Mouse (Mus musculus) c-Kit-positive CD71-negative TER-119-negative erythroid progenitor cells, embryonic 14.5 days (primary cell): Measurements from ENCODE around the gene Wdr49.

Experiments used
- DNase-seq: peaks from one replicate; pipeline ENCODE4 v3.0.0-alpha.2; 2013; ENCODE audit warnings: low read depth

Gene Wdr49

DNA sequence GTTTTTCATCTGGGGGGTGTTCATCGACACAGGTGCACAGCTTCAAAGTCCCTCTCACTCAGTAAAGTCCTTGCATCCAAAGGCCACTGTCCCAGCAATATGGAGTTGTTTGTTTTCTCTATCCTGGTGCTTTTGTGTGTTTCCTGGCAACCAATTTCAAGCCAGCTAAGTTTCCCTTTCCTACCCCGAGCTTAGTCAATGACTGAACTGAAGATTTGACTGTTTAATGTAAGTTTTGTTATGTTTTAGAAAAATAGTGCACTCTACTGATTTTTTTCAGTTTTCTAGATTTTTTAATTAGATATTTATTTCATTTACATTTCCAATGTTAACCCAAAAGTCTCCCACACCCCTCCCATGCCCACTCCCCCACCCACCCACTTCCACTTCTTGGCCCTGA, at the start of gene Wdr49:
Gene Wdr49 (minus strand): TSS at position 101 of the 400 bp plus-strand sequence.
- no peak for DNase-seq

DNA sequence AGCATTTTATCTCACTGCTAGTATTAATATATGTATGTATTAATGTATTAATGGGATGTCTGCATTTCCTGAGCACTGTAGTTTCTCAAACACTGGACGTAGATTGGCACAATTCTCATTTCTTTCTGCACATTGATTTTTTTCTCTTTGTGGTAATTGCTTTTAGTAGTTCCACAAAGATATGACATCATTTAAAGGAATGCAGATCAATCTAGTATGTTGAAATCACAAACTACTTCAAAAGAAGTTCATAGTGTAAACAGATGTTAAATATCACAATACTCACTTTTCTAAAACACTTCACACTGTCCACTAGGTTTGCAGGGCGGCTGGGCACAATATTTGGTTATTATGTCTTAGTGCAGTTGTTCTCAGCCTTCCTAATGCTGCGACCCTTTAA, 49.1 kb upstream of the Wdr49 start:
- no peak for DNase-seq

DNA sequence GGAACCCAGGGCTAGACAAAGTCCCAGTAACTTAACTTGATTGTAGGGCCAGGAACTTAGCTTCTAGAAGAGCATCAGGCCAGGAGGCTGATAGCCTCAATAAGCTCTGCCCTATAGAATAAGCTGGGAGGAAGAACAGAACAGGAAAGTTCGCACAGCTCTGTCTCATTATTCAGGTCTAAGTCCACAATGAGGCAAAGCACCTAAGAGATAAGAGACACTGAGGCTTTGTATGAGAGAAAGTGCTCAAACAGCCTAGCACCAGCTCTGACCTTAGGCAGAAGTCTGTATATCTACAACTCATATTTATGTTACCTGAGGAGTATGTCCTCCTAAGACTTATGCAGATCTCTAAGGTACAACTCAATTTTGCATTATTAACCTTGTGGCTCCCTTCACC, 40.6 kb upstream of the Wdr49 start:
- DNase-seq: no peak

DNA sequence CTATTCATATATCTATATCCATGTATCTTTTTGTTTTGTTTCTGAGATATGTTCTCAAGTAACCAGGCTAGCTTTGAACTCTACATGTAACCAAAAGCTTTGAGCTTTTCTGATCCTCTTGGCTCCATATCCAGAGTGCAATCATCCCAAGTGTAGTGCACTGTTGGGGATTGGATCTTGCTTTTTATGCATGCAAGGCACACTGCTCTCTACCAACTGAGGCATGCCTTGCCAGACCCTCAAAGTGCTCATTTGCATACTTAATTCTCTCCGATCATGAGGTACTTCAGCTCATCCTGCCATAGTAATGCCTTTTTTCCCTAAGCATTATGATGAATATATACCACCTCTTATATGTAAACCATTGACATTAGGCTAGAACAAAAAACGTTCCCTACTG, 39.4 kb upstream of the Wdr49 start:
- DNase-seq: no peak

DNA sequence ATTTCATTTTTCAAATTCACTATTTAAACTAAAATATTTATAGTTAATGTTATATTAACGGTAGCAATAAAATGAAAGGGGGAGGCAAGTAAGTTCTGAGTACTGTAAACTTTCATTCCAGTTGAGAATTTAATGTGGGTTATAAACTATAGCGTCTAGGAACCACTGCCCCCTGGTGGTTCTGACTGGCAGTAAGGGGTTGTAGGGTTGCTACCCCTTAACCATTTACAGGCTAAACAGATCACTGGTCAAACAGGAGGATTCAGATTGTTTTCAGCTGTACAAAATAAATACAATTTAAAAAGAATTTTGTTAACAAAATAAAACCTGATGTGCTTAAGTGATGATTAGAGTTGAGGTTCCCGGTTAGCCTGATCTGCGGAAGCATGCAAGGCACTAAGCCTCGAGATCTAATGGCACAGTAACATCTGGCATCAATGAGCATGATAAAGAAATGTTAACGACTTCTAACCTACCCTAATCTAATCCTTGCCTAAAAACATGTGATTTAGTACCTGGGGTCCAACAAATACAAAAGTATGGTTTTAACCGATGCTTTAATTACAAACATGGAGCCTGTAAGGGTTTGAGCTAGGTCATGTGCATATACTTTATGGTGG, 35.8 kb upstream of the Wdr49 start:
- peak; percentile 26 for DNase-seq

DNA sequence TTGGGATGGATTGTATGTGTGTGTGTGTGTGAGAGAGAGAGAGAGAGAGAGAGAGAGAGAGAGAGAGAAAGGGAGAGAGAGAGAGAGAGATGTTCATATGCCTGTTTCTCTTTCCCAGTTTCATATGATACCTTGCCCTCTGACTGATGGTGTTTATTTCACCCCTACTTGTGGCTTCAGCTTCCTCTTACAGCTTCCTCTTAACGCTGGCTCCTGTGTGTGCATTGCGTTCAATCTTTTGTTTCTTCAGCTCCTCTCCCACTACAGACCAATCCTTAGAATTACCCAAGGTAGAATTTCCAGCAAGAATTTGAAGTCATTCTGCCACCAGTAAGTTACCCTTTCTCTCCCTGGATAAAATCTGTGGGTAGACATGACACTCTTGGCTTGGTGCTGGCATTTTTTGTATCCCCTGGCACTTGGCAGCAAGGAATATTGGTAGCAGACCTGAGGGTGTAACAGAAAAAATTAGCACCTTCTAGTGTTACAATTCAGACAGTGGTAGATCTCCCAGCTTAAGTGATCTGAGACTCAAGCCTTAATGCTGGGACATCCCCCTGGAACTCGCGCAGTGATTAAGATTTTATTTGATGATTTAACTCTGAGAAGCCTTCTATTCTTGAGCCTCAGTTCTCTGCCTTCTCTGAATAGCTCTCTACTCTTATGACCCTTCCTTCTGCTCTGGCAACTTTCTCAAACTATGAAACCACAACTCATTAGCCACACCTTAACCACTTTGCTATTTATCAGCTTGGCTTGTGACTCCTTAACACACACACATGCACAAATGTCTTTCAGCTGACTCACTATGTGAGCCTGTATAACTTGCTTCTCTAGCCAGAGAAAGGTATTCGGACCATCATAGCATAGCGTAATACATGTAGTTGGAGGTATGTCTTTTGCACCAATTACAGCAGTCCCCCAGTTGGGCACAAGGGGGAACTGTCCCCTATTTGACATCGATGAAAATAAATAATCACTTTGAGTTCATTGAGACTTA, 17.3 kb upstream of the Wdr49 start:
- no peak for DNase-seq

DNA sequence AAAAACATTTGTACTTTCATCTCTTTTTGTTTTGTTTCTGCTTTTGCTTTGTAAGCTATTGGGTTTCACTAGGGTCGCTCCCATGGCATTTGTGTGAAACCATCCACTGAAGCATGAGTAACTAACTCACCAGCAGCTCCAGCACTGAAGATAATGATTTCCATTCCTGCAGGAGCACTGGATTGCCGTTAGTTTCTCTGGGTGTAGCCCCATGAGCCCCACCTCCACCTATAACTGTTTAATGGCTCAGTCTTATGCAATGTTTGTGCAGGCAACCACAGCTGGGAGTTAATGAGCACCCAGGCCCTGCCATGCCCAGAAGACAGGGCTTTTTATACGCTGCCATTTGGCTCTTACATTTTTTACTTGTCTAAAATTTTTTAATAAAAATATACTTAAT, 11.0 kb upstream of the Wdr49 start:
- DNase-seq: no peak

DNA sequence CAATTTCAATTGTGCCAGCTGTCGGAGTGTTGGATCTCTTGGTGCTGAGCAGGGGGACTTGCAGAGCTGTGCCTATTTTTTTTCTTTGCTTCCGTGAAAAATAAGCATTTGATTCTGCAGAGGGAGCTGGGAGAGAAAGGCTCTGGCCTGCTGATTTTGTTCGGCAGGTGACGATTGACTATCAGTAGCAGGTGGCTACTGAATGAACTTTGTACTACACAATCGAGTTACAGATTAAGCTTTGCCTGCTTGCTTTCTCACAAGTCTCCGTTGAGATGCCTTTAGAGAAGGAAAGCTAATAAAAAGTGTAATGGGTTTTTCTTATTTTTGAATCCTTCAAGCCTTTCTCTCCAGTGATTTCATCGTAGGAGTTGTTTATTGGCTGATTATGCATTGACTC, 6.8 kb downstream of the Wdr49 start:
- no peak for DNase-seq

DNA sequence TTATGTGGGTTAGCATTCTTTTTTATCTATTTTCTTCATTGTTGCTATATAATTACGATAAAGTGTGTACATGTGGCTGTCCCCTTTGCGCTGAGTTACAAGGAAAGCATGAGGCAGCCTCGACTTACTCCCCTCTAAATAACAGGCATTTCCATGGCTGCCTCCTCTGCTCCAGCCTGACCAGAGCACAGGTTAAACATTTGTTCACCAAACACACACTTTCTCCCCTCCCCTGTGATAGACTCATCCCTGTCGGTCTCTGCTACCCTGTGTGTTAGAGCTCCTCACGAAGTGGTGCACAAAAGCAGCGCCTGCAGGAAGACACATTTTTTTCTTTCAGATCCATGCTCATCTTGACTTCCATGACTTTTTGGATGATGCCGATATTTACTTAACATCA, 7.3 kb downstream of the Wdr49 start:
- DNase-seq: no peak

DNA sequence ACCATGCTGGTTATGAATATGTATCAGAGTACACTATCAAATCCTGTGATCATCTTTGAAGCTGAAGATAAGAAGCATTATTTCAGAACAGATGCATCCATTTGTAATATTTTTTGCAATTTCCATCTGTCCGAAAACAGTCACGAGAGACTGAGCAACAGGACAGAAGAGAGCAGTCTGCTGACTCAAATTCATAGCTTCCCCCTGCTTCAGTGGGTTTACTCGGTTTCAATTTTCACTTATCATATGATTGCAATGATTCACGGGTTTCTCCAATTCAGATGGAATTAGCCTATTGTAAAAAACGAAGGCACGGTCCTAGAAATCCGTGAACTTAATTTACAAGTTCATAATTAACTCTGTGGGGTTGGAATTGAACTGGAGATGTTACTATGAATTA, 13.8 kb downstream of the Wdr49 start:
- no peak for DNase-seq

DNA sequence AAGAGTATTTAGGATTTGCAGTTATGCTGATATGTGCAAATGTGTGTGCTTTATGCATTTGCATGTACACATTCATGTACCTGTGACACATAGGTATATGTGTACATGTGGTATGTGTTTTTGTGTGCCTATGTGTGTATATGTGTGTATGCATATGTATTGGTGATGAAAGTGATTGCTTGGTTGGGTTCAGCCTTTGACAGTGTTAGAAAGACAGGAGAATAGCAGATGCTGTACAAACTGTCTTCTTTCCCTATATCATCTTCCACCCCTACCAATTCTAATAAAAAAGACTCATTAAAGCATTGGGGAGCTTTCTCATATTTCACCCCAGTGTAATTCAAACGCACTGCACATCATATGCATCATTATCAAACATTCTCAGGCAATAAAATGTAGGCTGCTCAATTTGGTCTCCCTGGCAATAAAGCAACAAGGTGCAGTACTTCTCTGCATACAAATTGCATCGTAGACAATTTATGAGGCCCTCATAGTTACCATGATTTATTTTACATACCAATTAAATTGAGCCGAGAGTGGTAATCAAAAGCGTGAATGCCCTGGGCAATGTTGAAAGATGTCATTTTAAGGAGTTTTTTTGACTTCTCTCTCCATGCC, 51.3 kb downstream of the Wdr49 start:
- DNase-seq: no peak

DNA sequence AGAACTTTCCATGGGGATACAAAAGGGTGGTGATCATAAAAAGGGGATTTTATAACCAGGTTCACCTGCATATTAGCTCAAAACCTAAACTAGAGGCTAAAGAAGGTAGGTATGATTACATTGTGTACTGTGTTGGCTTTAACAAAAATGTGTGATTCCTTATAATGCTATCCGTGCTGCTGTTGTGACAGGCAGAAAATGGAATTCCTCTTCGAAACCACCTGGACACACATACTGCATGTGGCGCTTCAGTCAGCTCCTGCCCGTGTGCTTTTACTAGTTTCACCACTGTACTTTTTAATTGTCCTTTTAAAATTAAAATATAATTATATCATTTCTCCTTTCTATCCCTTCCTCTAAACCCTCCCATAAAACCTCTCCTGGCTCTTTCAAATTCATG, 86.0 kb downstream of the Wdr49 start:
- no peak for DNase-seq

DNA sequence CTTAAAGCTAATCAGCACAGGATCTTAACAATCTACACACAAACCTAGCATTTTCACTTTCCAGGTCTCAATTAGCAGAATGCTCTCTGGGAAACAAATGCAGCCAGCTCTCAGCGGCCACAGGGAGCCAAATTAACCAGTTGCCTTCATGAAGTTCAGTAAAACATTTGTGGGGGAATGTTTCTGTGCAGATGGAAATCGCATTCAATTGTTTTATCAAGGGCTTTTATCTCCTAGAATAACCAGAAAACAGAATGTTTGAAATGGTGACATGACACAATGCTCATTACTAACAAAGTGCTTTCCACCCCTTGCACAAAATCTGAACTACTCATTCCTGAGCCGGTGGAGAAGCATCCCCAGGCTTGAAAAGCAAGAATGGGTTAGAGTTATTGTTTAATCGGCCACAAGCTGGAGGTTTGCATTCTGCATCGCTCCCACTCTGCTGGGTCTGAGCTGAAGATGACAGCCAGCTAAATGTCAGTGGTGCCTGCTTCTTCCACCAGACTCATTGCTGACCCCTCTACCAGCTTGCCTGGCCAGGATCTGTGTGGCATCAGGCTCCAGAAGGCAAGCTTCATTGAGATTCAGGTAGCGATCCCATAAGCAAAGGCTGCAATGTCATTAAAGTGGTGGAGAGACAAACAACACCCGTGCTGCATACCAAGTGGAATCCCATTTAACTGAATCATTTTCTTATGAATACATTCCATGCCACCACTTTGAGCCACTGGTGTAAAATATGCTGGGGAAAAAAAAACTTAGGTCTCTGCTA, 86.6 kb downstream of the Wdr49 start:
- DNase-seq: no peak

DNA sequence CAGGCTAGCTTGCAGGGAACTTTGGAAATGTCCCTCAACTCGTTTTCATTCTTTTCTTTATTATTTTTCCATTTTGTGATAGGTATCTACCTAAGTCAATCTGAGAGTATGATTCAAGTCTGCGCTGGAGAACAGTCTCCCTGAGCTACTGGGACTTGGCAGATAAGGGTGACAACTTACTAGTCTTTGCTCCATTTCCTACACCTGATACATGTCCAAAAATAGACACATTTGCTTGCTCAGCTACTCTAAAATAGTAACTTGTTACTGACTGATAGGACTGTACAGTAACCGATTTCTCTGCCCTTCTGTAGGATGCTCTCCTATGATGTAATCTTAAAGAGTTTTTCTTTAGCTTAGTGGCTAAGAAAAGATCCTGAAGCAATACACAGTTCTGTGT, 87.5 kb downstream of the Wdr49 start:
- no peak for DNase-seq

DNA sequence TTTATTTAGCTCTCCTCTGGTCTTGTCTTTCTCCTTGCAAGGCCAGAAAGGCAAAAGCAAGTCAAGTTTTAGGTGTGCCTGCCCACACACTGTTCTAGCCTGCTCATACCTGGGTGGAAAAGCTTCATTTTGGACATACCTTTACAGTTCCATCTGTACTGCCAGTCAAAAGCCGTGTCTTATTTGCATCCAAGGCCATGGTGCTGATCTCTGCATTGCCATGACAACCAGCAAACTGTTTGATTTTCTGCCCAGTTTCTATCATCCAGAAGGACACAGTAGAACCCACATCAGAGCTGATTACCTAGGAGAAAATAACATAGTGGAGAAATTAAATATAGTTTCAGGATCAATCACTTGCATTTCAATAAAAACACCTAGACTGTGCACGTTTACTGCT, 100.2 kb downstream of the Wdr49 start:
- no peak for DNase-seq

DNA sequence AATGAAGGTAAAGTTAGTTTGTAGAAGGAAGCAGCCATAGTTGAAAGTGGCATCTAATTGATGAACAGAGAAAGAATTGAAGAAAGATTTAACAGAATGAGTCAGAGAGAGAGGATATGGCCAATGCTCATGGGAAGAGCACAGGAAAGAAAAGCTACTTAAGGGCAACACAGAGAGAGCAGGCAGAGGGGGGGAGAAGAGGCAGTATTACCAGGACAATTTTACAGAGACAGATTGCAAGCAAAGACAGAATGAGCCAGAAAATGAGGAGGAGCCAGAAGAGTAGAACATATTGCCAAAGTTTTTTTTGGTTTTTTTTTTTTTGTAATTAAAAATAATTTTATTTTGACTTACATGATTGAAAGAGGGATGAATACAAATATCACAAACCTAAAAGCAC, 128.0 kb downstream of the Wdr49 start:
- no peak for DNase-seq

DNA sequence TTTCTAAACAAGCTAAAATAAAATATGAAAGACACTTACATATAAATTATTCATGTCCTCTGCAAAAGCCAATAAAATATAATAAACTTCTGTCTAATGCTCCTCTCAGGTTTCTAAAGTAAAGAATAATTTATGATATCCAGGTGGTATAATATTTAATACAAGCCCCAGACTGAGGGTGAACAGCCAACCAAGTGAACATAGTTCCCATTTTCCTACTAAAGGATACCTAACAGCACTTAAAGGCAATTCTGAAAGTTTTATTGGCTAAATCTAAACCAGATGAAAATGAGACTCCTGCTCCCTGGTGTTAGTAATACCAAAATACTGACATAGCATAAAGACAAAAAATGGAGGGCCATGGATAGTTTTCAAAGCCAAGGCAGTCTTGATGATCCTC, 144.8 kb downstream of the Wdr49 start:
- no peak for DNase-seq

DNA sequence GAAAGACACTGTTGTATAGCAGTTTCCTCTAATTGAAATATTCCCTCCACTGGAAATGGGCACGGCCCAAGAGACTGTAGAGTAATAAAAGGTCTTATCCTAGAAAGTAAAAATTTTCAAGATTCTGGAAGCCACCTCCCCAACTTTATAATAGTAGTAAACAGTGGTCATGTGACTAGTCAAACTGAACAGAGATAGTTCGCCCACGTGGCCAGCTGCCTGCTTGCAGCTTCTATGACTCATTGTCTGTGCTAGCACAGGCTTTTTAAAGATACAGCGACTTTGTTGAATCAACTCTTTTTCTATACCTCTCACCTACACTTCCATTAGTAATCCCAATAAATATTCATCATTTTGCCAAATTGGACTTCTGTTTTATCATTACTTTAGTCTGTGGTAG, 161.0 kb downstream of the Wdr49 start:
- DNase-seq: no peak

DNA sequence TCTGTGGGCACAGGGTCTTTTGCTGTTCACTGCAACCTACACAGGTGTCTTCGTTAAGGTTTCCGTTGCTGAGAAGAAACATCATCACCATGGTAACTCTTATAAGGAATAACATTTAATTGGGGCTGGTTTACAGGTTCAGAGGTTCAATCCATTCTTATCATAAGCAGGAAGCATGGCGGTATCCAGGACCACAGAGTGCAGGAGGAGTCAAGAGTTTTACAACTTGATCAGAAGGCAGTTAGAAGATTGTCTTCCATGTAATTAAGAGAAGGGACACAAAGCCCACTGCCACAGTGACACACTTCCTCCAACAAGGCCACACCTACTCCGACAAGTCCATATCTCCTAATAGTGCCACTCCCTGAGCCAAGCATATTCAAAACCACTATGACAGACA, 173.1 kb downstream of the Wdr49 start:
- DNase-seq: no peak

DNA sequence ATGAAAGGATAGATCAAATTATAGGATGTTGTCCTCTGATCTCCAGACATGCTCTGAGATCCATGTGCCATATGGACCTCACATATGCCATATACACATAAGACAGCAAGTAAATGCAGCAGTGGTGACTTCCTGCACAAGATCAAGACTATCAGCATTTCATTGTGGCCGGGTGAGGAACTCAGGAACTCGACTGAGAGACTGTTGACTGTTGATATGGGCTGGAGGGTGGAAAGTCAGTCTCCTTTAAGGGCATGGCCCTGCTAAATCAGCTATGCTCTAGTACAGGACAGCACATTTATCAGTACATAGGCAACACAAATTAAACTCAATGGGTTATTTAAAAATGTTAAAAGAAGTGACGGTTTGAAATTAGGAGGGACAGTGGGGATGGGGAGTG, 173.7 kb downstream of the Wdr49 start:
- DNase-seq: no peak

DNA sequence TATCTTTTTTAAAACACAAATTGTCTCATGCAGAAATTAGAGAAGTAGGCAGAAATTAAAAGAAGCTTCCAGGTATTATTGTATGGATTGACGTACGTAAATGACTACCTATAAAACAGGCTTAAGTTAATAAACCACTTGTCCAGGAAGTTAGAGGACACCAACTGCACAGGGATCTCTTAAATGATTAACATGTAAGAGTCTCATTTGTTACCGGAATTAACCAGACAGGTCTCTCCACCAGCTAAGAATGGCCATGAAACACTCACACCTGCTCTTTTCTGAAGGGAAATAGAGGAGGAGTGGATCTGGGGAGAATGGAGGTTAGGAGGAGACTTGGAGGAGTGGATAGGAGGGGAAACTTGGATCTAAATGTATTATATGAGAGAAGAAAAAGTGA, 176.4 kb downstream of the Wdr49 start:
- no peak for DNase-seq

DNA sequence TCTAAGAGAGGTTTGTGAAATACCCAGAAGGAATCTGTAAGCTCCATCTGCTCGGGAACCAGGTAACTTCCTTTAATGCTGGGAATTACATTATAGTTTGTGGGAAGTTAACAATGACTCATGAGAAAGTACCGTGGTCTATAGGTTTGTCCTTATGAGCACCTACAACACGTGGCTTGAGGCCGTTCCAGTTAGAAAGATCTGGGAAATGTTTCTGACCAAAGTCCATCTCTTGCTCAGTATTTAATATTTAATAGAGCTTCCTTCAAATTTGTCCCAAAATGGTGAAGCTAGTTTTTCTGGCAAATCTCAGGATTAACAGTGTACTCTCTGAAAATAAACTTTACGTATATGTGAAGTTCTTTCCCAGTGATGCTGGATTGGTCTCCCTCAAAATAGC, 177.3 kb downstream of the Wdr49 start:
- DNase-seq: no peak
